Mouse (Mus musculus) forebrain, embryonic 13.5 days (tissue): ENCODE results near the gene Sytl3. TPM values are rescaled to one million over a fixed set of nuclear protein-coding genes. Genes with fewer than 3 reads are reported as not detected.
"Not testable (repeated sequence)": the region's sequence is repeated elsewhere in the genome, so short reads cannot be mapped to it uniquely, and the experiment has no call there.

Experiments
- ATAC-seq: fragments of 200-750 bp; cut with Nextera tagmentation; 2 replicates; pipeline ENCODE4 v1.8.0; 2017
- H3K27ac ChIP-seq: fragments of 300-500 bp; sonication (generic); 2 replicates; pipeline ENCODE4 v1.5.1; 2015; ENCODE audit warnings: inconsistent platforms, mild to moderate bottlenecking, moderate library complexity
- H3K27me3 ChIP-seq: fragments of 300-500 bp; sonication (generic); 2 replicates; pipeline ENCODE4 v1.6.1; 2015; ENCODE audit warnings: mild to moderate bottlenecking, inconsistent platforms
- H3K36me3 ChIP-seq: fragments of 300-500 bp; sonication (generic); 2 replicates; pipeline ENCODE4 v1.6.1; 2015; ENCODE audit warnings: mild to moderate bottlenecking, inconsistent platforms; ENCODE audit not compliant: poor library complexity, severe bottlenecking
- H3K4me1 ChIP-seq: fragments of 300-500 bp; sonication (generic); 2 replicates; pipeline ENCODE4 v1.6.1; 2015; ENCODE audit warnings: inconsistent platforms
- H3K4me2 ChIP-seq: fragments of 300-500 bp; sonication (generic); 2 replicates; pipeline ENCODE4 v1.6.1; 2015; ENCODE audit warnings: inconsistent platforms, mild to moderate bottlenecking, moderate library complexity
- H3K4me3 ChIP-seq: fragments of 300-500 bp; sonication (generic); 2 replicates; pipeline ENCODE4 v1.5.1; 2015; ENCODE audit warnings: mild to moderate bottlenecking, inconsistent platforms
- H3K9ac ChIP-seq: fragments of 300-500 bp; sonication (generic); 2 replicates; pipeline ENCODE4 v1.6.1; 2015; ENCODE audit warnings: mild to moderate bottlenecking, inconsistent platforms
- H3K9me3 ChIP-seq: fragments of 300-500 bp; sonication (generic); replicated peaks from 2 replicates; pipeline ENCODE4 v1.6.1; 2016; ENCODE audit warnings: inconsistent platforms
- WGBS: fragments of 180-500 bp; shearing (Covaris S2); methylation state at CpG from one replicate; pipeline ENCODE4 v1.1.7; 2015; 5-methylcytosine and 5-hydroxymethylcytosine counted together
- polyA plus RNA-seq: library from polyadenylated mRNA; unstranded; fragments of >200 nt; fragmentation: Nextera tagmentation; extraction: Ambion mirVana; gene quantifications from 2 replicates; pipeline ENCODE4 v1.2.1, GENCODE M21; 2015

Gene Sytl3
- polyA plus RNA-seq, 1 experiment from 2014 or later, result 0.43 TPM

DNA sequence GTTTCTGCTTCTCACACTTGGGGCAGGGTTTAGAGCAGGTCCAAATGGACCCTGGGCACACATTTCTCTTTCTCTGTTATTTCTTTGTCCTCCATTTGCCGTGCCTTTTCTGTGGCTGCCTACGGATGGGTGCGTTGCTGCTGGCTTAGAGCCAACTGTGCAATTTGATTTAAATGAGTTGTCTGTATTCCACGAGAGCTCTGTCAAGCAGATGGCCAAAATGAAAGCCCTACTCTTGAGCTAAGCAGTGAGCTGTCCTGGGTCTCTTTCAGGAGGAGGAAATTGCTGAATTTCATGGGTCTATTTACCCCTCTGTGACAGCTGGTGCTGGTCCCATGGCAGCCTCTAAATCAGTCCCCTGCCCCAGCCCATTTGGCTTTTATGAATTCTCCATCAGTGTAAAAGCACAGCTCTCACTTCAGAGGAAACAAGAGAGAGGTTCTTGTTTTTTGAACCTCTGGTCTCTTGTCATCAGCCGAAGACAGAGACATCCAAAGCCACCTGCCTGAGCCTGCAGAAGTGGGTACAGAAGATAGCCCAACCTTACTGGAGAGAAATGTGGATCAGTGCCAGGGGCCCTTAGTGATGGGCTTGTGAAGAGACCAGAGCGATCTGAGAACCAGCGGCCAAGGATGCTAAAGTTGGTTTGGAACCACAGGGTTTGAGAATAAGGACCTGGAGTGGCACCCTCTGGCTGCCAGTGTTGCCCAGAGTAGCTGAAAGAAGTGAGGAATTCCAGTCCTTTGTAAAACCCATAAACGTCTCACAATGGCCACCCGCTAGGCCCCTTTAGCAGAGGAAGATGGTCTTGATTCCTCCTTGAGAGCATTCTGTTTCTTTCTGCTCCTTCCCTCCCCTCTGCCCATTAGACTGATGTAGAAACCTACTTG lies 44.7 kb downstream of the Sytl3 start:
- not testable (repeated sequence) for H3K4me1 ChIP-seq, H3K4me3 ChIP-seq

GRCm38 (mm10) chr17:6706448-6706847 lies 47.6 kb downstream of the Sytl3 start:
- WGBS, result 76% methylated on average over 5 of the region's 5 CpGs
- not testable (repeated sequence) for ATAC-seq, H3K27me3 ChIP-seq, H3K9ac ChIP-seq, H3K4me1 ChIP-seq, H3K36me3 ChIP-seq, H3K9me3 ChIP-seq, H3K4me2 ChIP-seq, H3K27ac ChIP-seq, H3K4me3 ChIP-seq

More for the DNA sequence above, 44.7 kb downstream of the Sytl3 start:
- peak overlapping the region; percentile 70 for H3K27ac ChIP-seq
- H3K9ac ChIP-seq, H3K27me3 ChIP-seq, H3K36me3 ChIP-seq, H3K9me3 ChIP-seq, H3K4me2 ChIP-seq: not testable (repeated sequence)
- peak; percentile 94 for ATAC-seq
- WGBS, result 38% methylated on average over 8 of the region's 9 CpGs

- not testable (repeated sequence) for H3K9me3 ChIP-seq, H3K9ac ChIP-seq, H3K36me3 ChIP-seq, H3K27me3 ChIP-seq, H3K27ac ChIP-seq, H3K4me2 ChIP-seq, H3K4me3 ChIP-seq, ATAC-seq, H3K4me1 ChIP-seq
- WGBS, result 91% methylated on average over 5 of the region's 5 CpGs
These were observed 48.5 kb downstream of the Sytl3 start for GRCm38 (mm10) chr17:6707422-6707821.

DNA sequence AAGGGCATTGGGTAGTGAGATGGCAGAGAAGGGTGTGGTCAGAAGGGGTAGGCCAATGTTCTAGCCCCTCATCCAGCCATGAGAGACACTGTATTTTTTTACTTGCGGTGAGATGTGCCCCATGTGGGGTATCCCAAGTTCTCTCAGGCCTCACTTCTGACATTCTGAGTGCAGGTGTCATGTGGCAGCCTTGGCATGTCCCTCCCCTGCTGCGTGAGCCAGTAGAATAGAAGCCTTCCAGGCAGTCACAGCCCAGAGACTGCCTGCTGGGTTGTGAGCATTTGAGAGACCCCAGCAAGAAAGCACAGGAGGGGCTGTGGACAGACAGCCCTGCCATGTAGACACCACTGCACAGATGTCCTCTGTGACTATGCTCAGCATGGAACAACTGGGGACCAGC lies 49.3 kb downstream of the Sytl3 start:
- H3K9me3 ChIP-seq, H3K27me3 ChIP-seq, H3K4me1 ChIP-seq, H3K4me2 ChIP-seq, ATAC-seq, H3K36me3 ChIP-seq, H3K9ac ChIP-seq, H3K27ac ChIP-seq, H3K4me3 ChIP-seq: not testable (repeated sequence)
- 60% methylated on average over 2 of the region's 2 CpGs for WGBS

DNA sequence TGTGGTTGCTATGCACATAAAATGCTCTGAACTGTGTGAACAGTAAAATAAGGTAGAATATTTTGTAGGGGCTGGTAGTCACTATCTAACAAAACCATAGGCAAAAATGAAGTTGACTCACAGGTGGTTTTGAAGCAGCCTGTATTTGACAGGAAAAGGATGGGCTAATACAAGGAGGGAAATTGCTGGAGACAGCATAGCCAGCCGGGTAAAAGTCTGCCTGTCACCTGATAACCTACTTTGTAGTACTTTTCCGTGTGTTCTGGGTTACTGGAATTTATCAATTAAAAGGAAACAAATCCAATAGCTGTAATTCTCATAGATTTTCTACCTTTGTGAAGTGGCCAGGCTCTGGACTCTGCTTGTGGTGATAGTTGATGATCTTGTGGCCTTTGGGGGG lies 54.6 kb downstream of the Sytl3 start:
- not testable (repeated sequence) for H3K36me3 ChIP-seq, H3K27ac ChIP-seq, ATAC-seq, H3K4me2 ChIP-seq, H3K9ac ChIP-seq, H3K4me3 ChIP-seq, H3K27me3 ChIP-seq, H3K4me1 ChIP-seq, H3K9me3 ChIP-seq
- WGBS, result 88% methylated on average over 2 of the region's 2 CpGs

DNA sequence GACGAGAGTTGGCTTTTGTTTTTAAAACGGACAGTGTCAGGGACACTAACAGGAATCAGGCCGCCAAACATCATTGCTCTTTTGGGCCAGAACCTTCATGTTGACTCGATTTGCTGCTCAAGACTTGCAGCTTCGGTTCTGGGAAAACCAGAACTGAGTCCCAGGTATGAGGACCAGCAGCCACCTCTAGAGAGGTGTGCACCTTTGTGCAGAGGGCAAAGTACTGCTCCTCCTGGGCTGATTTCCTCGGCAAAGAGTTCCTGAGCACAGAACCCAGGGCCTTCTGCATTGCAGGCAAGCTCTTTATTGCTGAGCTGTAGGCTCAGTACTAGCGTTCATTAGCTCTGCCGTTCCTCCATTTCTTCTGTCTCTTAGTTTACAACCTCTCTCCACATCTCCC lies 55.1 kb downstream of the Sytl3 start:
- H3K36me3 ChIP-seq, H3K4me2 ChIP-seq, H3K9ac ChIP-seq, H3K4me3 ChIP-seq, ATAC-seq, H3K4me1 ChIP-seq, H3K27ac ChIP-seq, H3K9me3 ChIP-seq, H3K27me3 ChIP-seq: not testable (repeated sequence)
- WGBS, result 81% methylated on average over 8 of the region's 8 CpGs

GRCm38 (mm10) chr17:6727996-6728610 lies 69.2 kb downstream of the Sytl3 start:
- Histone ChIP-seq H3K36me3 (no peaks in the 10 kb centered on the region), H3K9ac (no peak overlapping the region), H3K4me1 (peaks cover 14% of the 10 kb centered on the region), H3K27ac (no peak overlapping the region), H3K9me3 (no peaks in the 10 kb centered on the region), H3K4me3 (no peak overlapping the region), H3K27me3 (no peaks in the 10 kb centered on the region), H3K4me2 (no peak overlapping the region)
- 94% methylated on average over 12 of the region's 12 CpGs for WGBS
- no peak for ATAC-seq

- no peaks in the 10 kb centered on the region for H3K36me3 ChIP-seq
- H3K4me2 ChIP-seq, result no peak overlapping the region
- H3K4me3 ChIP-seq, result no peak overlapping the region
- no peak overlapping the region for H3K9ac ChIP-seq
- H3K4me1 ChIP-seq, result peaks cover 14% of the 10 kb centered on the region
- H3K27me3 ChIP-seq, result no peaks in the 10 kb centered on the region
- H3K9me3 ChIP-seq, result no peaks in the 10 kb centered on the region
- H3K27ac ChIP-seq, result peak overlapping the region; percentile 55
- peak; percentile 93 for ATAC-seq
- WGBS, result 9% methylated on average over 6 of the region's 6 CpGs
These were observed 70.4 kb downstream of the Sytl3 start for GRCm38 (mm10) chr17:6729244-6729742.

DNA sequence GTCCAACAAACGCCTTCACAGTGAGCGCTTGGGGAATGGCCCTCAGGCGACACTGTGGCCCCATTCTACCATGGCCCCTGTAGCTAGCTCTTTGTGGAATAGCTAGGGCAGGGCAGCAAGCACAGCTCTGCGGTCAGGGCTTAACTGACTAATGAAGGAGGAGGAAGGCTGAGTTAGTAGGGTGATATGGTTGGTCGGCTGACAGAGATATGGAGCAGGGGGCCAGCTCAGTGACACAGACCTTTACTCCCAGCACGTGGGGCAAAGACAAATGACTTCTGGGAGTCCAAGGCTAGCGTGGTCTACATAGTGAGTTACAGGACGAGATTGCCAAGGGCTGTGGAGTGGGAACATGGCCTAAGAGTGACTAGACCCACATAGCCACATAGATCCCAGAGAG lies 72.2 kb downstream of the Sytl3 start:
- no peak for ATAC-seq
- H3K27ac ChIP-seq, result no peak overlapping the region

DNA sequence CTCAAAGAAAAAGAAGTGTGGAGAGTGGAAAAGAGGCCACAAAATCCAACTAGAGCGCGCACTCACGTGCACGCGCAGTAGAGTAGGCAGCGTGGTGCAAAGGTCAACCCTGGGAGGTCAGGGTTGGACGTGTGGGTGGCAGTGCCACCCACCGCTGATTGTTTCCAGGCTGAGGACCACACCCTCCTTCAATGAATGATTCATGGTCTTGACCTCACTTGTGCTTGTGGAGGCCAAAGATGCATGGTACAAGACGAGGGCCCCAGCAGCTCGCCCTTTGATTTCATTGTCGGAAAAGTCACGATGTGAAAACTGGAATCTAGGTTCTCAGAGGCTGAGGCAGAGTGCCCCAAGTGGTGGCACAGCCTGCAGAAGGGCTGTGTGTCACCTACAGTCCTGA lies 72.7 kb downstream of the Sytl3 start:
- no peak overlapping the region for H3K27ac ChIP-seq
- H3K9me3 ChIP-seq, result no peaks in the 10 kb centered on the region
- H3K27me3 ChIP-seq, result no peaks in the 10 kb centered on the region
- no peak overlapping the region for H3K9ac ChIP-seq
- peaks cover 22% of the 10 kb centered on the region for H3K4me1 ChIP-seq
- H3K36me3 ChIP-seq, result no peaks in the 10 kb centered on the region
- no peak overlapping the region for H3K4me3 ChIP-seq
- 85% methylated on average over 12 of the region's 12 CpGs for WGBS
- H3K4me2 ChIP-seq, result no peak overlapping the region
- ATAC-seq, result no peak

More for the DNA sequence above, 72.2 kb downstream of the Sytl3 start:
- H3K36me3 ChIP-seq, result no peaks in the 10 kb centered on the region
- peaks cover 17% of the 10 kb centered on the region for H3K4me1 ChIP-seq
- no peaks in the 10 kb centered on the region for H3K27me3 ChIP-seq
- no peak overlapping the region for H3K4me2 ChIP-seq
- H3K9me3 ChIP-seq, result no peaks in the 10 kb centered on the region
- WGBS, result 82% methylated on average over 8 of the region's 8 CpGs
- H3K4me3 ChIP-seq, result no peak overlapping the region
- H3K9ac ChIP-seq, result no peak overlapping the region

GRCm38 (mm10) chr17:6732665-6733064 lies 73.8 kb downstream of the Sytl3 start:
- Histone ChIP-seq H3K4me1 (peaks cover 33% of the 10 kb centered on the region), H3K9me3 (no peaks in the 10 kb centered on the region), H3K9ac (no peak overlapping the region), H3K4me3 (no peak overlapping the region), H3K27me3 (no peaks in the 10 kb centered on the region), H3K4me2 (no peak overlapping the region), H3K27ac (no peak overlapping the region), H3K36me3 (no peaks in the 10 kb centered on the region)
- ATAC-seq, result no peak
- WGBS, result 89% methylated on average over 4 of the region's 4 CpGs

DNA sequence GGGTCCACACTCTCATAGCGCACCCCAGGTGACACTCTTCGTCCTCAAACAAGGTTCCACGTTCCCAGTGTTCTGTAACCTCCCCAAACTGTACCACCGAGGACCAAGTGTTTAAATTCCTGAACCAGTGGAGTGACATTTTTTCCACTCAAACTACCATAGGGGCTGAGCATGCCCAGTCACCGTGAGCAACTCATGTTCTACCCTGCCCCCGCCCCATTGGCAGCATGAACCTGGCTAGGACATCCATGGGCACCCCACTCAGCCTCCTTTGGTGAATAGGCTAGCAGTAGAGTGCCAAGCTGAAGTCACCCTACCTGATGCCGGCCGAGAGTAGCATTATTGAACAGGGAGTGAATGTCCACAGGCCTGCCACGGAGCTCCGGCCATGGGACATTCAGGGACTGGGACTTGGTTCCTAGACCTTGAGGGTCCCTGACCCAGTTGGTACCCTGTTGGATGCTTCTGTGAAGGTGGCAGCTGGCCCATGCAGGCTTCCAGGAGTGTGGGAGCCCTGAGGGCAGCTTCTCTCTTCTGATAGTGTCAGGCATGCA lies 74.5 kb downstream of the Sytl3 start:
- Histone ChIP-seq H3K36me3 (no peaks in the 10 kb centered on the region), H3K9me3 (no peaks in the 10 kb centered on the region), H3K9ac (no peak overlapping the region), H3K27ac (no peak overlapping the region), H3K4me1 (peaks cover 34% of the 10 kb centered on the region), H3K27me3 (no peaks in the 10 kb centered on the region), H3K4me3 (no peak overlapping the region), H3K4me2 (no peak overlapping the region)
- no peak for ATAC-seq
- WGBS, result 94% methylated on average over 10 of the region's 10 CpGs
